Mouse (Mus musculus) kidney, embryonic 16.5 days (tissue): ENCODE data around the gene Trdmt1. TPM values are rescaled to one million over a fixed set of nuclear protein-coding genes. Genes with fewer than 3 reads are reported as not detected.
A peak's percentile ranks its signal among the peaks of the same experiment; 100 is the strongest.
"Not testable (repeated sequence)": the region's sequence is repeated elsewhere in the genome, so short reads cannot be mapped to it uniquely, and the experiment has no call there.

Source experiments
- ATAC-seq: fragments of 200-750 bp; cut with Nextera tagmentation; 2 replicates; pipeline ENCODE4 v1.8.0; 2017; ENCODE audit warnings: moderate TSS enrichment; ENCODE audit not compliant: low FRiP score, low TSS enrichment
- H3K27ac ChIP-seq: fragments of 300-500 bp; sonication (generic); 2 replicates; pipeline ENCODE4 v1.5.1; 2014; ENCODE audit warnings: low read length
- H3K27me3 ChIP-seq: fragments of 300-500 bp; sonication (generic); 2 replicates; pipeline ENCODE4 v1.6.1; 2014; ENCODE audit warnings: low read length, control low read depth, mixed read lengths; ENCODE audit not compliant: insufficient read depth
- H3K36me3 ChIP-seq: fragments of 300-500 bp; sonication (generic); 2 replicates; pipeline ENCODE4 v1.6.1; 2014; ENCODE audit warnings: low read length, control low read depth, mixed read lengths; ENCODE audit not compliant: insufficient read depth
- H3K4me1 ChIP-seq: fragments of 300-500 bp; sonication (generic); 2 replicates; pipeline ENCODE4 v1.6.1; 2014; ENCODE audit warnings: low read length, control low read depth, mixed read lengths; ENCODE audit not compliant: insufficient read depth
- H3K4me2 ChIP-seq: fragments of 300-500 bp; sonication (generic); replicated peaks from 2 replicates; pipeline ENCODE4 v1.6.1; 2014; ENCODE audit warnings: low read depth, low read length
- H3K4me3 ChIP-seq: fragments of 300-500 bp; sonication (generic); 2 replicates; pipeline ENCODE4 v1.5.1; 2014; ENCODE audit warnings: mild to moderate bottlenecking, low read length
- H3K9ac ChIP-seq: fragments of 300-500 bp; sonication (generic); replicated peaks from 2 replicates; pipeline ENCODE4 v1.6.1; 2014; ENCODE audit warnings: low read length
- H3K9me3 ChIP-seq: fragments of 300-500 bp; sonication (generic); 2 replicates; pipeline ENCODE4 v1.6.1; 2016; ENCODE audit warnings: low read length, control low read depth
- WGBS: fragments of 180-500 bp; shearing (Covaris S2); extraction: QIAGEN DNeasy Blood & Tissue Kit; methylation state at CpG from one replicate; pipeline ENCODE4 v1.1.7; 2014; 5-methylcytosine and 5-hydroxymethylcytosine counted together
- polyA plus RNA-seq: library from polyadenylated mRNA; unstranded; fragments of >200 nt; fragmentation: Nextera tagmentation; extraction: Ambion mirVana; gene quantifications from 2 replicates; pipeline ENCODE4 v1.2.1, GENCODE M21; 2015

Trdmt1 gene
- polyA plus RNA-seq = 13.4 and 14.2 TPM in 2 replicates

DNA sequence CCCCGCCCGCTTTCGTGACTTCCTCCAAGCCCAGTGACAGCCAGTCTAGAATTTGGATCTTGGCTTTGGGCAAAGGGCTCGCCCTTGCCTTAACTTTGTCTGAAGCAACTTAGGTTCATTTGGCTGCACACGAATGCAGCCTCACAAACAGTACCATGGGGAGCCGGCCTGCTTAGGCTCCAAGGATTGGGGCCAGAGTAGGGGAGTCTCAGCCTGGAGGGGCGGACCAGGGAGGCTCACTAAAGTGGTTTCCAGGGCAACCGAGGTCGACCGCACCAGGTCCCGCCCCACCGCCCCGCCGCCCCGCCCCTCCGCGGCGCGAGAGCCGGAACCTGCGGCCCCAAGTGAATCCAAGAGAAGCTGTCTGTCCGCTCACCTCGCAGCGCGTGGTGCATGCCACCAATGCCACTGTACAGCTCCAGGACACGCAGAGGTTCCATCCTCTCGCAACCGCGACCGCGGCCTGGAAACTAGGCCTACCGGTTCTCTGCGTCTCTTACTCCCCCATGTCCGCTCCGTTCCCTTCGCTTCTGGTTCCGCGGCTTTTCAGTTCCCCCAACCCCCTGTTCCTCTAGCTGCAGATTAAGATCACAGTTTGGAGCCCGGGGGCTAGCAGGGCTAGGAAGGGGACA lies at the start of gene Trdmt1:
Gene Trdmt1, minus strand, starts transcription at position 476 of the 632 bp plus-strand sequence.
- no peaks in the 10 kb centered on the region for H3K27me3 ChIP-seq
- peak within 1 kb of the TSS; percentile 68 for H3K4me2 ChIP-seq
- H3K27ac ChIP-seq = peak within 1 kb of the TSS; percentile 98
- H3K9ac ChIP-seq = peak within 1 kb of the TSS; percentile 89
- H3K9me3 ChIP-seq = no peaks in the 10 kb centered on the region
- H3K36me3 ChIP-seq = no peaks in the 10 kb centered on the region
- ATAC-seq = peak; percentile 100
- peak within 1 kb of the TSS; percentile 74 for H3K4me3 ChIP-seq
- H3K4me1 ChIP-seq = peaks cover 7% of the 10 kb centered on the region; the same call in 1 of the 2 replicates
- WGBS = 0% methylated on average over 35 of the region's 39 CpGs

- Histone ChIP-seq H3K4me3 (no peak overlapping the region), H3K9me3 (no peaks in the 10 kb centered on the region), H3K4me2 (no peak overlapping the region), H3K4me1 (no peaks in the 10 kb centered on the region), H3K36me3 (no peaks in the 10 kb centered on the region), H3K27me3 (no peaks in the 10 kb centered on the region), H3K9ac (no peak overlapping the region), H3K27ac (no peak overlapping the region)
- 69% methylated on average over 4 of the region's 4 CpGs for WGBS
- ATAC-seq = no peak
Observed at GRCm38 (mm10) chr2:13593328-13593727, 48.9 kb upstream of the Trdmt1 start.

DNA sequence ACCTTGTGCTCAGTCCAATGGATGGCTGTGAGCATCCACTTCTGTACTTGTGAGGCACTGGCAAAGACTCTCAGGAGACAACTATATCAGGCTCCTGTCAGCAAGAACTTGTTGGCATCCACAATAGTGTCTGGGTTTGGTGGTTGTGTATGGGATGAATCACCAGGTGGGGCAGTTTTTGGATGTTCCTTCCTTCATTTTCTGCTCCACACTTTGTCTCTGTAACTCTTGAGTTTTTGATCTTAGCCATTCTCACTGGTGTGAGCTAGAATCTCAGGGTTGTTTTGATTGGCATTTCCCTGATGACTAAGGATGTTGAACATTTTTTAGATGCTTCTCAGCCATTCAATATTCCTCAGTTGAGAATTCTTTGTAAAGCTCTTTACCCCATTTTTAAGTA lies 39.3 kb upstream of the Trdmt1 start:
- not testable (repeated sequence) for H3K9me3 ChIP-seq

GRCm38 (mm10) chr2:13582184-13582583 lies 37.7 kb upstream of the Trdmt1 start:
- Histone ChIP-seq H3K9ac (no peak overlapping the region), H3K27ac (no peak overlapping the region), H3K9me3 (no peaks in the 10 kb centered on the region), H3K36me3 (peaks cover 36% of the 10 kb centered on the region), H3K4me1 (no peaks in the 10 kb centered on the region), H3K27me3 (no peaks in the 10 kb centered on the region), H3K4me2 (no peak overlapping the region), H3K4me3 (no peak overlapping the region)
- WGBS = 86% methylated on average over 3 of the region's 3 CpGs
- ATAC-seq = no peak

More for the DNA sequence above, 39.3 kb upstream of the Trdmt1 start:
- not testable (repeated sequence) for H3K4me1 ChIP-seq, H3K9ac ChIP-seq, H3K27ac ChIP-seq, H3K4me3 ChIP-seq, ATAC-seq, H3K4me2 ChIP-seq, H3K27me3 ChIP-seq
- peaks cover 25% of the 10 kb centered on the region for H3K36me3 ChIP-seq

DNA sequence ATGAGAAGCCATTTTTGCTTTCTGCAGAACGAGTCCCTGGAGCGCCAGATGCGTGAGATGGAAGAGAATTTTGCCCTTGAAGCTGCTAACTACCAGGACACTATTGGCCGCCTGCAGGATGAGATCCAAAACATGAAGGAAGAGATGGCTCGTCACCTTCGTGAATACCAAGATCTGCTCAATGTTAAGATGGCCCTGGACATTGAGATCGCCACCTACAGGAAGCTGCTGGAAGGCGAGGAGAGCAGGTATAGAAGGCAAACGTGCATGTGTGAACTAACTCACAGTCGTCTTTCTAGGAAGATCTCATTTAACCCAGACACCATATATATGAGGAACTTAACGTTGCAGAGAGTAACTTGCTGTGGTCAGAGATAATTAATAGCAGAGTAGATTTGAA lies 35.5 kb upstream of the Trdmt1 start:
- no peak overlapping the region for H3K9ac ChIP-seq
- peaks cover 7% of the 10 kb centered on the region; the same call in 1 of the 2 replicates for H3K4me1 ChIP-seq
- ATAC-seq = no peak
- WGBS = 71% methylated on average over 11 of the region's 11 CpGs
- H3K27ac ChIP-seq = no peak overlapping the region
- H3K36me3 ChIP-seq = peaks cover 38% of the 10 kb centered on the region
- H3K4me2 ChIP-seq = no peak overlapping the region
- H3K27me3 ChIP-seq = no peaks in the 10 kb centered on the region
- H3K9me3 ChIP-seq = no peaks in the 10 kb centered on the region
- no peak overlapping the region for H3K4me3 ChIP-seq

DNA sequence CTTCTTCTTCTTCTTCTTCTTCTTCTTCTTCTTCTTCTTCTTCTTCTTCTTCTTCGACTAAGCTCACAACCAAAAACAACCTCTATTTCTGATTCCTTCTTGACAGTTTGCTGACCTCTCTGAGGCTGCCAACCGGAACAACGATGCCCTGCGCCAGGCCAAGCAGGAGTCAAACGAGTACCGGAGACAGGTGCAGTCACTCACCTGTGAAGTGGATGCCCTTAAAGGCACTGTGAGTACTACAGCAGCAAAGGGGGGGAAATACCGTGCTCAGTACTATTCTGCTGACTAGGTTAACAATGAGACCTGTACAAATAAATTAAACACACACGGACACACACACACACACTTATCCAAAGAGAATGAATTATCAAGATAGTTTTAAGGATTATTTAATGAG lies 34.8 kb upstream of the Trdmt1 start:
- 80% methylated on average over 8 of the region's 8 CpGs for WGBS
- ATAC-seq = no peak
- no peak overlapping the region for H3K4me3 ChIP-seq
- H3K4me2 ChIP-seq = no peak overlapping the region
- peaks cover 38% of the 10 kb centered on the region for H3K36me3 ChIP-seq
- H3K4me1 ChIP-seq = peaks cover 13% of the 10 kb centered on the region
- H3K27ac ChIP-seq = no peak overlapping the region
- H3K9me3 ChIP-seq = no peaks in the 10 kb centered on the region
- H3K9ac ChIP-seq = no peak overlapping the region
- no peaks in the 10 kb centered on the region for H3K27me3 ChIP-seq

- Histone ChIP-seq H3K27ac (no peak overlapping the region), H3K4me1 (peaks cover 13% of the 10 kb centered on the region), H3K9me3 (no peaks in the 10 kb centered on the region), H3K4me3 (no peak overlapping the region), H3K27me3 (no peaks in the 10 kb centered on the region), H3K4me2 (no peak overlapping the region), H3K36me3 (peaks cover 38% of the 10 kb centered on the region), H3K9ac (no peak overlapping the region)
- ATAC-seq = no peak
- WGBS = 83% methylated on average over 14 of the region's 14 CpGs
Observed at GRCm38 (mm10) chr2:13578473-13579152, 34.1 kb upstream of the Trdmt1 start.

- Histone ChIP-seq H3K9me3 (no peaks in the 10 kb centered on the region), H3K4me3 (0 out of 2 replicates have a peak overlapping the region, but pooled peaks have one; percentile 3), H3K4me1 (peaks cover 15% of the 10 kb centered on the region), H3K9ac (no peak overlapping the region), H3K36me3 (peaks cover 33% of the 10 kb centered on the region), H3K27me3 (no peaks in the 10 kb centered on the region), H3K4me2 (peak overlapping the region; percentile 13; the same call in 1 of the 2 replicates), H3K27ac (no peak overlapping the region)
- ATAC-seq = no peak
- 98% methylated on average over 1 of the region's 1 CpGs for WGBS
Observed at GRCm38 (mm10) chr2:13577399-13577798, 32.9 kb upstream of the Trdmt1 start.

GRCm38 (mm10) chr2:13575926-13576325 lies 31.5 kb upstream of the Trdmt1 start:
- H3K4me1 ChIP-seq = peaks cover 20% of the 10 kb centered on the region
- H3K36me3 ChIP-seq = peaks cover 25% of the 10 kb centered on the region
- H3K4me2 ChIP-seq = peak overlapping the region; percentile 63
- H3K9me3 ChIP-seq = no peaks in the 10 kb centered on the region
- ATAC-seq = no peak
- H3K27me3 ChIP-seq = no peaks in the 10 kb centered on the region
- no peak overlapping the region; the same call in 1 of the 2 replicates for H3K27ac ChIP-seq
- H3K4me3 ChIP-seq = peak overlapping the region; percentile 77
- peak overlapping the region; percentile 85 for H3K9ac ChIP-seq
- WGBS = 22% methylated on average over 6 of the region's 6 CpGs

GRCm38 (mm10) chr2:13575287-13575801 lies 30.9 kb upstream of the Trdmt1 start:
- Histone ChIP-seq H3K4me3 (peak overlapping the region; percentile 77), H3K4me1 (peaks cover 20% of the 10 kb centered on the region), H3K9me3 (no peaks in the 10 kb centered on the region), H3K4me2 (peak overlapping the region; percentile 63), H3K27ac (peak overlapping the region; percentile 98), H3K9ac (peak overlapping the region; percentile 85), H3K36me3 (peaks cover 24% of the 10 kb centered on the region), H3K27me3 (0 out of 2 replicates have a peak, but pooled peaks cover 2% of the 10 kb centered on the region)
- 0% methylated on average over 13 of the region's 13 CpGs for WGBS
- no peak for ATAC-seq
